Mouse (Mus musculus) embryonic facial prominence, embryonic 10.5 days (tissue): Measurements from ENCODE around the gene Klf15. TPM values are rescaled to one million over a fixed set of nuclear protein-coding genes. Genes with fewer than 3 reads are reported as not detected.
A peak's percentile ranks its signal among the peaks of the same experiment; 100 is the strongest.

ENCODE experiments used
- DNase-seq: peaks from one replicate; pipeline ENCODE4 v3.0.0-alpha.2; 2017; ENCODE audit warnings: low spot score
- H3K27ac ChIP-seq: fragments of 300-500 bp; sonication (generic); replicated peaks from 2 replicates; pipeline ENCODE4 v1.5.1; 2016; ENCODE audit warnings: mild to moderate bottlenecking
- H3K27me3 ChIP-seq: fragments of 300-500 bp; sonication (generic); replicated peaks from 2 replicates; pipeline ENCODE4 v1.6.1; 2016; ENCODE audit warnings: low read depth, mild to moderate bottlenecking; ENCODE audit not compliant: poor library complexity, severe bottlenecking
- H3K36me3 ChIP-seq: fragments of 300-500 bp; sonication (generic); replicated peaks from 2 replicates; pipeline ENCODE4 v1.6.1; 2016; ENCODE audit warnings: mild to moderate bottlenecking, moderate library complexity
- H3K4me1 ChIP-seq: fragments of 300-500 bp; sonication (generic); 2 replicates; pipeline ENCODE4 v1.6.1; 2016
- H3K4me3 ChIP-seq: fragments of 300-500 bp; sonication (generic); 2 replicates; pipeline ENCODE4 v1.5.1; 2016; ENCODE audit warnings: mild to moderate bottlenecking, moderate library complexity
- H3K9me3 ChIP-seq: fragments of 300-500 bp; sonication (generic); 2 replicates; pipeline ENCODE4 v1.6.1; 2016; ENCODE audit warnings: mild to moderate bottlenecking
- WGBS: fragments of 180-500 bp; shearing (Covaris S2); methylation state at CpG from one replicate; pipeline ENCODE4 v1.1.7; 2016; 5-methylcytosine and 5-hydroxymethylcytosine counted together
- polyA plus RNA-seq: library from polyadenylated mRNA; unstranded; fragments of >200 nt; fragmentation: Nextera tagmentation; extraction: Ambion mirVana; gene quantifications from 2 replicates; pipeline ENCODE4 v1.2.1, GENCODE M21; 2016

Klf15 gene
- polyA plus RNA-seq, 1 experiment from 2014 or later = 6.4 TPM

DNA sequence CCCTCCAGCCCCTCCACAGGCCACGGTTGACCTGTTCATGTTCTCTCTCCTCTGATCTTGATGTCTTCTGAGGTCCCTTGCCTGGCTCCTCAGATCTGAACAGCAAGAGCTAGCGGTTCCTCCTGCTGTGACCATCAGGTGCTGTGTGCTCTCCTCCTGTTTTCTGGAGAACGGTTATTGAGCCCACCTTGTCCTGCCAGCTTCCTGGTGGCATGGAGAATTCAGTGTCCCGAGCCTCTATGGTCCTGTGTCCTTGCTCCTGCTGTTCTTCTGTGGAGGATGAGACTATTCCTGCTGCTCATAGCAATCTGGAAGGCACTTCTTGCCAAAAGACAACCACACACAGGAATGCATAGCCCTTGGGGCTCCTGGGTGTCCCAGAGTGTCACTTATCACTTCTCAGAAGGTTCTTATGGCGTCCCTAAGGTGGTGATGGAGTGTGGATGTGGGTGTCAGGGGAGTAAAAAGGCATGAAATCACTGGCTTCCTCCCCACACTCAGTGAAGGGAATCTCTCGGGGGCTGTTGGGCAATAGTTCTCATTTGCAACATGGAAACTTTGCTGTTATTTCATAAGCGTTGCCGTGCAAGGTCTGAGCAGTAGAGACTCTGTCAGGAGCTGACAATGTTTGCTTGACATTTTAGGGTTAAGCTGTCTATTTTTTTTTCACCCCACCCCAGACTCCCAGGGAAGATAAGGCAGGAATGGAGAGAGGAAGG lies 39.0 kb downstream of the Klf15 start:
- WGBS = 78% methylated on average over 8 of the region's 8 CpGs
- Histone ChIP-seq H3K4me1 (peaks cover 16% of the 10 kb centered on the region), H3K9me3 (0 out of 2 replicates have a peak, but pooled peaks cover 3% of the 10 kb centered on the region), H3K4me3 (no peak overlapping the region), H3K27me3 (no peaks in the 10 kb centered on the region), H3K36me3 (no peaks in the 10 kb centered on the region), H3K27ac (no peak overlapping the region)
- DNase-seq = no peak

DNA sequence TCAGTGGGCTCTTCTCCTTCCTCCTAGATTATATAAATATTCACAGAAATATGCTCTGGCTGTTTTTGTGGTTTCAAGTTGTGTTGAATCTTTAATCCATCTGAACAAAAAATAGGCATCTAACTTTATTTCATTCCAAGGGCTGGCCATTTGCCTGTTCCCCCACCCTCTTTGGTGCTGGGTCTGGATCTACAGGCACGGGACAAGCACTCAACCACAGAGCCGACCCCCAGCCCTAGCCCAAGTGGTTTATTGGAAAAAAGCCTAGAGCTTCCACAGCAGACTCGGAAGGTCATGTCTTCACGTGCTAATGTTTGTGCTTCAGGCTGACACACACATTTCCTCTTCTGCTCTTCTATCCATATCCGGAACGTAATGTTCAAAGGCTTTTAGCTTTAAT lies 43.5 kb downstream of the Klf15 start:
- Histone ChIP-seq H3K27me3 (no peaks in the 10 kb centered on the region), H3K36me3 (no peaks in the 10 kb centered on the region), H3K27ac (no peak overlapping the region), H3K9me3 (0 out of 2 replicates have a peak, but pooled peaks cover 3% of the 10 kb centered on the region), H3K4me1 (peaks cover 33% of the 10 kb centered on the region), H3K4me3 (no peak overlapping the region)
- WGBS = 73% methylated on average over 6 of the region's 6 CpGs
- no peak for DNase-seq

DNA sequence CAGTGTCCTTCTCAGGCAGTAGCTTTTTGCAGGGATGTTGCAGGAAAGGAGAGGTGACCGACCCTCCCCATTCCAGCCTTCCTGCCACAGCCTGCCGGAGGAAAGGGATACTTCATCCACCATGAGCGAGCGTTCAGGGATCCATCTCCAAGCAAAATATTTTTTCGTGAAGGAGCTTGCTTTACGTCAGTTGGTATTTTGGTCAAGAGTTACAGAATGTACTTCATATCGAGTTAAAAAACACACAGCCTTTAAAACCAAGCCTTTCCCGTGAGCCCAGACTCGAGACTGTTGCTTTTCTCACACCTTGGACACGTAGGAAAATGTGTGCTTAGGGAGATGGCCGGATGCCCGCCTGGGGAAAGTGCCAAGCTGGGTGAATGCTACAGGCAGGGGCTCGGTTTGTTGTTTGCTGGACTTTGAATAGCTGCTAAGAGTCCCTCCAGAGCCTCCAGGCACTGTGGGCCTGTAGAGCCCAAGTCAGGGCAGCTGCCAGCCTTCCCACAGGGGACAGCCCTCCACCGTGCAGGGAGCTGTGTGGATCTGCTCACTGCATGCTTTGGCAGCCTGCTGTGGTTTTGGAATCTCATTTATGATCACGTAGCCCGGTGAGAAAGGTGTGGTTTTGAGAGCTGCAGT lies 44.4 kb downstream of the Klf15 start:
- Histone ChIP-seq H3K9me3 (0 out of 2 replicates have a peak, but pooled peaks cover 3% of the 10 kb centered on the region), H3K27ac (peak overlapping the region; percentile 62; the same call in 1 of the 2 replicates), H3K36me3 (no peaks in the 10 kb centered on the region), H3K27me3 (no peaks in the 10 kb centered on the region), H3K4me1 (peaks cover 33% of the 10 kb centered on the region), H3K4me3 (no peak overlapping the region)
- 64% methylated on average over 16 of the region's 16 CpGs for whole genome bisulfite sequencing
- DNase-seq = no peak

DNA sequence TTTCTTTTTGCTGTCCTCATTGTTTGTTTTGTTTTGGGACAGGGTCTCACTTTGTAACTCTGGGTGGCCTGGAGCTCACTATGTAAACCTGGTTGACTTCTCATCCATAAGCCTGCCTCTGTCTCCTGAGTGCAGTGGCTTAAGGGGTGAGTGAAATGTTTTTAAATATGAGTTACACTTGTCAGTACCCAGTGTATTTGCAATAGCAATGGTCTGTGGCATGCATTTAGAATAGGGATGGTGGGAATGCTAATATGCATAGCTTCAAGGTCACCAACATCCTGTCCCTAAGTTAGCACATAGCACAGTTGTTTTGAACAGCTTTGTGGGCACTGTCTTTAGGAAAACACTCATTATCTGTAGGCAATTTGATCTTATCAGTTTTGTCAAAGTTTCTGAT lies 45.1 kb downstream of the Klf15 start:
- Histone ChIP-seq H3K4me1 (peaks cover 33% of the 10 kb centered on the region), H3K27me3 (no peaks in the 10 kb centered on the region), H3K9me3 (0 out of 2 replicates have a peak, but pooled peaks cover 3% of the 10 kb centered on the region), H3K27ac (peak overlapping the region; percentile 71; the same call in 1 of the 2 replicates), H3K36me3 (no peaks in the 10 kb centered on the region), H3K4me3 (no peak overlapping the region)
- no peak for DNase-seq

DNA sequence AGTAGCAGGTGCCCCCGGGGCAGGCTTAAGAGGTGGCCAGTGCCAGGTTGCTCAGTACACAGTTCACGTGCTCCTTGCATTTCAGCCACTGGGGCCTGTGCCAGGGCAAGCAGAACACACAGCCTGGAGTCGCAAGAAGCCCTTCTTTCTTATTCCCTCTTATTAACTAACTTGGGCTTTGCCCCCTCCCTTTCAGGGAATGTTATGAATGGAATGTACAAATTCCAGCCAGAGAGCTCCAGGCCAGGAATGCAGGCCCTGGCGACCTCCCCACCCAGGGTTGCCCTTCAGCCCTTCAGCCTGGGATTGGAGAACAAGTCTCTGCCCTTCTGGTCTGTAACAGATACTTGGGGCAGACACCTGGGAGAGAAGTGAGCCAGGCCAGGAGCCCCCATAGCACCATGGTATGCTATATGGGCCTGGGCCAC lies 45.8 kb downstream of the Klf15 start:
- H3K27ac ChIP-seq = peak overlapping the region; percentile 71
- no peaks in the 10 kb centered on the region for H3K27me3 ChIP-seq
- peak; percentile 64 for DNase-seq

DNA sequence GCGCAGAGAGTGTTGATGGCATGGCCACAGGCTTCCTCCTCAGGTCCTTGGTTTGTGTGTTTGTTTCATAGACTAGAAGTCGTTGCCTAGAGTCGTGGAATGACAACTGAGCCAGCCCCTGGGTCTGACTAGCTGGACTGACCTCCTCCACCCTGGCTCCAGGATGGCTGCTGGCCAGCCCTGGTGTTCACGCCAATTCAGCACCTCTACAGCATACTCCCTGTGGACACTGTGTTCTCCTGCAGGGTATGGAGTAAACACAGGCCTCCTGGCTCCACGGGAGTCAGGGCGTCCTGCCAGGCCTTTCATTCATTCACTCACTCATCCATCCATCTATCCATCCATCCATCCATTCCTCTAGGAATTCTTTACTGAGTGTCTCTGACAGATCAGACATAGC lies 46.7 kb downstream of the Klf15 start:
- 72% methylated on average over 6 of the region's 6 CpGs for WGBS
- Histone ChIP-seq H3K36me3 (no peaks in the 10 kb centered on the region), H3K9me3 (0 out of 2 replicates have a peak, but pooled peaks cover 3% of the 10 kb centered on the region), H3K27me3 (no peaks in the 10 kb centered on the region), H3K4me1 (peaks cover 29% of the 10 kb centered on the region), H3K27ac (no peak overlapping the region), H3K4me3 (no peak overlapping the region)
- DNase-seq = no peak

More for the DNA sequence above, 45.8 kb downstream of the Klf15 start:
- Histone ChIP-seq H3K9me3 (0 out of 2 replicates have a peak, but pooled peaks cover 3% of the 10 kb centered on the region), H3K36me3 (no peaks in the 10 kb centered on the region), H3K4me1 (peaks cover 33% of the 10 kb centered on the region), H3K4me3 (no peak overlapping the region)
- 32% methylated on average over 4 of the region's 4 CpGs for WGBS

DNA sequence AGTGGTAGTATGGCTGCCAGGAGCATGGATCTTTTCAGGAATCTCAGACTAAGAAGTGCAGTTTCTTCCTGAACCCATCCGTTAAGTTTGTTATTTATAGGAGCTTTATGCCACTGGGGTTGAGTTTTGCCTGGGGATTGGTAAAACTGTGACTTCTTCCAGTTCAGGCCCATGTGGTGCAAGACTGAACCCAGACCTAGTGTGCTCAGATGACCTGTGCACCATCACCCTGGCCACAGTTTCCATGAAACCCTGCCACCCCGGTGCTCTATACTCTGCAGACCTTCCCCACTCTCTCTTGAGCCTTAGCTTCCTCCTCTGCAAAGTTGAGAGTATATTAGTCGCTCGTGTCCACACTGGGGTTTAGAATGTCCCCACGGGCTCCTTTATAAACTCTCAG lies 50.0 kb downstream of the Klf15 start:
- no peaks in the 10 kb centered on the region for H3K27me3 ChIP-seq
- H3K4me1 ChIP-seq = peaks cover 16% of the 10 kb centered on the region
- H3K4me3 ChIP-seq = no peak overlapping the region
- H3K36me3 ChIP-seq = no peaks in the 10 kb centered on the region
- WGBS = 84% methylated on average over 5 of the region's 5 CpGs
- no peak for DNase-seq
- no peaks in the 10 kb centered on the region for H3K9me3 ChIP-seq
- H3K27ac ChIP-seq = no peak overlapping the region

DNA sequence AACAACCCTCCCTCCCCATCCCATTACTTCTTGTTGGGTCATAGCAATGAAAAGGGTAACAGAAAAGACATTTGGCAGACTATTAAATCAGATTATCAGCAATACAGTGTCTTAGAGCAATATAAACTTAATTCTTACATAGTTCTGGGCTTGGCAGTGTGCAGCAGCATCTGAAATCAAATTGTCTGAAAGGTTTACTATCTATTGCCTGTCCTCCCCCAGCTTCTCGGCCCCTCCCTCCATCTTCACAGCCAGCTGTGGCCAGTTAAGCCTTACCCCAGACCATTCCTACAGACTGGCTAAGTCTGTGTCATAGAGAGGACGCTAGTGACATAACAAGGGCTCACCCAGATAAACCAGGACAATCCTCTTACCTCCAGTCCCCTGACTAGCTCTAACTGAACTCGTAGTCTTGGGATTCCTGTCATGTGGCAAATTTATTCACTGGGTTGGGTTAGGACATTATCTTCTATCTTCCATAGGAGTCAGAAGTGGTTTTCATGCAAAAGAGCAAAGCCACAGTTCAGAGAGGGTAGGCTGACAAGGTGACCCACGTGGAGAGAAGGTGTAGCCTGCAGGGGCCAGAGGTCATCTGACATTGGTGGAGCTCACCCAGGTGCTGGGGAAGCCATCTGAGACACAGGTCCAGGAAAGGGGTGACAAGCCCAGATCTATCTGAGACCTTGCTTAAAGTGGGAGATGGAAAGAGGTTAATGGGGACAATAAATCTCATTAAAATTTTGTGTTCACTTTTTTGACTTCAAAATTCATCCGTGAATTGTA lies 50.9 kb downstream of the Klf15 start:
- no peaks in the 10 kb centered on the region for H3K9me3 ChIP-seq
- no peak overlapping the region for H3K27ac ChIP-seq
- no peak for DNase-seq
- H3K36me3 ChIP-seq = no peaks in the 10 kb centered on the region
- H3K27me3 ChIP-seq = no peaks in the 10 kb centered on the region
- 76% methylated on average over 5 of the region's 5 CpGs for WGBS
- no peak overlapping the region for H3K4me3 ChIP-seq
- H3K4me1 ChIP-seq = peaks cover 7% of the 10 kb centered on the region

DNA sequence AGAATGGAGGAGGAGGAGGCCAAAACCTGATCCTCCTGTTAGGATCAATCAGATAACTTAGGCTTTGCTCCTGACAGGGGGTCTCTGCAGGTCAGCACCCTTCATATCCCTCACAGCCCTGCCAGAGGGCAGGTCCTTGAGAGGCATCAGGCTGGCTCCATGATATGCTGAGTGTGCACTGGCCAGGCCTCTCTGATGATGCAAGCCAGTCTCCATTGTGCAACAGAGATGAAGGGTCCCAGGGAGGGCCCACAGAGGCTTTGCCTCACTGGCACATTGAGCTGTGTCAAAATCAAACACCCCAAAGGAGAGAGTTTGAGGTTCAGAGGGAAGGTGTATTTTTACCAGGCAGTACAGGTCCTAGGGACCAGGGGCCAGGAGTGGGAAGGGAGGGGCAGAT lies 52.0 kb downstream of the Klf15 start:
- H3K36me3 ChIP-seq = no peaks in the 10 kb centered on the region
- no peak overlapping the region for H3K27ac ChIP-seq
- no peaks in the 10 kb centered on the region for H3K4me1 ChIP-seq
- H3K27me3 ChIP-seq = no peaks in the 10 kb centered on the region
- H3K9me3 ChIP-seq = 0 out of 2 replicates have a peak, but pooled peaks cover 3% of the 10 kb centered on the region
- no peak for DNase-seq
- H3K4me3 ChIP-seq = no peak overlapping the region

DNA sequence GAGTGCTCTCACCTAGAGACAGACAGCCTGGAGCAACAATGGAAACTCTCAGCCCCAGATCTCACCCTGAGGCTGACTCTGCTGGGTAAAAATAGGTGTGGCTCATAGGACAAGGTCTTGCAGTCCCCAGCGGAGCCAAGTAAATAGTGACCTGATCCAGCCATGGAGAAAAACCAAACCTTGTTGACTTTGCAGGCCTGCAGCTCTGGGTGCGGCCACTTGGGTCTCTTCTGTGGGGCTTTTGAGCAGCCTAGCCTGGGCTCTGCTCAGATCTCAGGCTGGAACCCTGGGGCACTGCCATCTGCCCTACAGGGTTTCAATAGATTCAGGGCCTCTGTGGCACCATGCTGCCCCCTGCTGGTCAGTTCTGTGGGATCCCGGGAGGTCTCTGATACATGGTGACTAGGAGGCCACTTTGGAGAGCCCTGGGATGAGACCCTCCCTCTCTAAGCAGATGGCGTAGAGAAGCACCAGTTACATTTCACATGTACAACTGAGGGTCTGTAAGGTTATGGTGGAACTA lies 52.6 kb downstream of the Klf15 start:
- Histone ChIP-seq H3K27ac (no peak overlapping the region), H3K4me3 (no peak overlapping the region), H3K27me3 (no peaks in the 10 kb centered on the region), H3K36me3 (no peaks in the 10 kb centered on the region), H3K9me3 (0 out of 2 replicates have a peak, but pooled peaks cover 3% of the 10 kb centered on the region), H3K4me1 (no peaks in the 10 kb centered on the region)
- 36% methylated on average over 4 of the region's 4 CpGs for WGBS
- peak; percentile 87 for DNase-seq

DNA sequence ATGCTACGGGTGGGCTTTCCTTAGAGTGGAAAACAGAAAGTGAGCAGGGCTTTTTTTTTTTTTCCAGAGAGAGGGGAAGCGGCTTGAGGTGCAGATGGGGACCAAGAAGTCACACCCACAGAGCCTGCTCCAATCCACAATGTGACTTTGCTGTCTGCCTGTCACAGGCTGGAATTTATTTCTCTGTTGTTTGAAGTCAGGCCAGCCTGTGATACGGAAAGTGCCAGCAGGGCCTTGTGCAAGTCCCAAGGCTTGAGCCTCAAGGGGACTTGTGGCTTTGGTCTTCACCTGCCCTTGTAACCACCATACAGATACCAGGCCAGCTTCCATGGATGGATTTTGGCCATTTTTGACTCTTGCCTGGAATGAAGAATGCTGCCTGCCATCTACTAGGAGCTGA lies 56.5 kb downstream of the Klf15 start:
- H3K27ac ChIP-seq = no peak overlapping the region
- H3K27me3 ChIP-seq = no peaks in the 10 kb centered on the region
- DNase-seq = no peak
- no peaks in the 10 kb centered on the region for H3K4me1 ChIP-seq
- H3K4me3 ChIP-seq = no peak overlapping the region
- H3K36me3 ChIP-seq = no peaks in the 10 kb centered on the region
- WGBS = 78% methylated on average over 3 of the region's 3 CpGs
- 0 out of 2 replicates have a peak, but pooled peaks cover 3% of the 10 kb centered on the region for H3K9me3 ChIP-seq

DNA sequence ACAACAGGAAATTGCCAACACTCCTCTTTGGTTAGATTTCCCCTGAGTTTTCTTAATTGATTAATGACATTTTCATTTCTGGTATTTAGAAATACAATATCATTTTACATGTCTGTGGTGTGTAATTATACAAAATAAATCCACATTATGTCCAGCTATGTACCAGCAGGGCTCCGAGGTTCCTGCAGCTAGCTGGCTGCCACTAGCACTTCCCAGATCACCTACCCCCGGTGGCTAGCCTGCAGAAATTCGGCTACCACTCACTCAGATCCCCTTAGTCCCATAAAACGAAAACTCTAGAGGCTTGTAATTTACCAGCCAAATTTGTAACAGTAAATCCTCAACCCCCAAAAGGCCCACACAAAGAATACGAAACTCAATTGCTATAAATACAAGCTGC lies 57.0 kb downstream of the Klf15 start:
- Histone ChIP-seq H3K9me3 (0 out of 2 replicates have a peak, but pooled peaks cover 3% of the 10 kb centered on the region), H3K27me3 (no peaks in the 10 kb centered on the region), H3K27ac (no peak overlapping the region), H3K4me3 (no peak overlapping the region), H3K4me1 (no peaks in the 10 kb centered on the region), H3K36me3 (no peaks in the 10 kb centered on the region)
- no peak for DNase-seq
- WGBS = 67% methylated on average over 5 of the region's 5 CpGs
